Mouse (Mus musculus) lung, embryonic 15.5 days (tissue): ENCODE results near the gene Il3ra. TPM values are rescaled to one million over a fixed set of nuclear protein-coding genes. Genes with fewer than 3 reads are reported as not detected.

Experiments used
- ATAC-seq: fragments of 200-750 bp; cut with Nextera tagmentation; 2 replicates; pipeline ENCODE4 v1.8.0; 2017; ENCODE audit warnings: moderate number of reproducible peaks, borderline replicate concordance; ENCODE audit not compliant: low FRiP score, low TSS enrichment; ENCODE audit errors: extremely low read depth
- H3K27ac ChIP-seq: fragments of 300-500 bp; sonication (generic); 2 replicates; pipeline ENCODE4 v1.5.1; 2015; ENCODE audit warnings: moderate library complexity, mild to moderate bottlenecking, inconsistent platforms
- H3K27me3 ChIP-seq: fragments of 300-500 bp; sonication (generic); 2 replicates; pipeline ENCODE4 v1.6.1; 2015; ENCODE audit warnings: inconsistent platforms
- H3K36me3 ChIP-seq: fragments of 300-500 bp; sonication (generic); 2 replicates; pipeline ENCODE4 v1.6.1; 2015; ENCODE audit warnings: inconsistent platforms
- H3K4me1 ChIP-seq: fragments of 300-500 bp; sonication (generic); 2 replicates; pipeline ENCODE4 v1.6.1; 2015; ENCODE audit warnings: inconsistent platforms
- H3K4me2 ChIP-seq: fragments of 300-500 bp; sonication (generic); 2 replicates; pipeline ENCODE4 v1.6.1; 2015; ENCODE audit warnings: inconsistent platforms, mild to moderate bottlenecking, moderate library complexity
- H3K4me3 ChIP-seq: fragments of 300-500 bp; sonication (generic); 2 replicates; pipeline ENCODE4 v1.5.1; 2015; ENCODE audit warnings: mild to moderate bottlenecking, inconsistent platforms
- H3K9ac ChIP-seq: fragments of 300-500 bp; sonication (generic); 2 replicates; pipeline ENCODE4 v1.6.1; 2015; ENCODE audit warnings: inconsistent platforms
- H3K9me3 ChIP-seq: fragments of 300-500 bp; sonication (generic); 2 replicates; pipeline ENCODE4 v1.6.1; 2016; ENCODE audit warnings: inconsistent platforms
- WGBS: fragments of 180-500 bp; shearing (Covaris S2); methylation state at CpG from one replicate; pipeline ENCODE4 v1.1.7; 2015; 5-methylcytosine and 5-hydroxymethylcytosine counted together
- polyA plus RNA-seq: library from polyadenylated mRNA; unstranded; fragments of >200 nt; fragmentation: Nextera tagmentation; extraction: Ambion mirVana; gene quantifications from 2 replicates; pipeline ENCODE4 v1.2.1, GENCODE M21; 2015

Il3ra gene
- 9.3 and 12.9 TPM in 2 replicates for polyA plus RNA-seq

DNA sequence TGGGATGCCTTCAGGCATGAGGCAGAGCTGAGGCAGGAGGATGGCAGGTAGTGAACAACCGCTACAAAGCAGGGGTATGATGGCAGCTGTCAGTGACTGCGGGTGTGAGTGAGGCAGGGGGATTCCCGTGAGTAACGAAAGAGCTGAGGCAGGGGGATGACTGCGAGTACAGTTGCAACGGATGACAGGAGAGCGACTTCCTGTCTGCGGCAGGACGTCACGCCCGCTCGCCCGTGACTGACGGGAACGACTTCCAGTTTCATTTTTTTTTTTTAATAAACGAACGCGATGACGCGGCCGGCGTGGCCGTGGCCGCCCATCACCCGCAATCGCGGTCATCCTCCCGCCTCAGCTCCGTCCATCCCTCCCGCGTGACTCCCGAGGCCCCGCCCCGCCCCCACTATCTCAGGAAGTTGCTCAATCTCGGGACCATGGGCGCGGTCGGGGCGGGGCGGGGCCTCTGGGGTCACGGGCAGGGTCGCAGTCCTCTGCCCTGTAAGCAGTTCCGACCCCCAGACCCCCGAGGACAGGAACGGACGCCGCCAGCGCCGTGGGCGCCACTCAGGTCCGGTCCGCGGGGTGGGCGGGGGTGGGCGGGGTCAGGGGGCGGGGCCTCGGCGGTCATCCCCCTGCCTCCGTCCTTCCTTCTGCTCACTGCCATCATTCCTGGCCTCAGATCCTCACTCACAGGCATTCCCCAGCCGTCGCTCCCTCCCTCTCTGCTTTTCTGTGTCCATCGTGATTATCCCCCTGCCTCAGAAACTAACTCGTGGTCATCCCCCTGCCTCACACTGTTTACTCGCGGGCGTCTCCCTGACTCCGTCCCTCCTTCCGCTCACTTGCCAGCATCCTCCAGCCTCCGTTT is at the start of gene Il3ra:
TSS of gene Il3ra (plus strand) at position 328 of the 865 bp plus-strand sequence.
- peaks cover 38% of the 10 kb centered on the region for H3K9me3 ChIP-seq
- peak; percentile 48; the same call in 1 of the 2 replicates for ATAC-seq
- H3K36me3 ChIP-seq = 0 out of 2 replicates have a peak, but pooled peaks cover 5% of the 10 kb centered on the region
- peak within 1 kb of the TSS; percentile 80 for H3K27ac ChIP-seq
- H3K4me1 ChIP-seq = no peaks in the 10 kb centered on the region
- peak within 1 kb of the TSS; percentile 86 for H3K4me2 ChIP-seq
- H3K27me3 ChIP-seq = no peaks in the 10 kb centered on the region
- H3K4me3 ChIP-seq = peak within 1 kb of the TSS; percentile 61
- WGBS = 3% methylated on average over 63 of the region's 69 CpGs
- H3K9ac ChIP-seq = peak within 1 kb of the TSS; percentile 41

DNA sequence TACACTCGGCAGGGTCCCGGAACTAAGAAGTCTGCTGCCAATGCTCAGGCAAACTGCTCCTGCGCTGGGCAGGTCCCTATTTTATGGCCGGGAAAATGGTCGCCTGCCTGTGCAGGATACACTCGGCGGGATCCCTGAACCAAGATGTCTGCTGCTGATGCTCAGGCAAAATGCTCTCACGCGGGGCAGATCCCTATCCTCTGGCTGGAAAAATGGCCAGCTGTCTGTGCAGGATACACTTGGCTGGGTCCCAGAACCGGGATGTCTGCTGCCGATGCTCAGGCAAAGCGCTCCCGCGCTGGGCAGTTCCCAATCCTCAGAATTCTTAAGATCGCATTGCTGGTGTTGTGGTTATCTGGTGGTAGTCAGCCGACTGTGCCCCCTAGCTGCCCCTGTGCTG is 37.1 kb upstream of the Il3ra start:
- H3K4me2 ChIP-seq = no peak overlapping the region
- WGBS = 45% methylated on average over 16 of the region's 16 CpGs
- no peak for ATAC-seq
- H3K27me3 ChIP-seq = no peaks in the 10 kb centered on the region
- H3K4me1 ChIP-seq = no peaks in the 10 kb centered on the region
- no peak overlapping the region for H3K4me3 ChIP-seq
- no peak overlapping the region for H3K27ac ChIP-seq
- H3K9ac ChIP-seq = no peak overlapping the region
- no peaks in the 10 kb centered on the region for H3K36me3 ChIP-seq
- no peaks in the 10 kb centered on the region for H3K9me3 ChIP-seq

DNA sequence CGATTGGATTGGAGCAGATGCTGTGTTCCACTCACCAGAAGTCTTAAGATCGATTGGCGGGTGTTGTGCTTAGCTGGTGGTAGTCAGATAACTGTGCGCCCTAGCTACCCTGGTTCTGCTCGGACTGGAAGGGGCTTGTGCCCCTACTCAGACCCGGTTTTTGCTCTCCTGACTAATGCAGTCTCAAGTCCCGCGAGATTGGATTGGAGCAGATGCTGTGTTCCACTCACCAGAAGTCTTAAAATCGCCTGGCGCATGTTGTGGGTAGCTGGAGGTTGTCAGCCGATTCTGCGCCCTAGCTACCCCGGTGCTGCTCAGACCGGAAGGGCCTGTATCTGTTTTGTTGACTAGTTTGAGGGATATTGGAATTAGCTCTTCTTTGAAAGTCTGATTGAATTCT is 36.7 kb upstream of the Il3ra start:
- H3K9ac ChIP-seq = no peak overlapping the region
- H3K27me3 ChIP-seq = no peaks in the 10 kb centered on the region
- no peak for ATAC-seq
- H3K36me3 ChIP-seq = no peaks in the 10 kb centered on the region
- H3K9me3 ChIP-seq = no peaks in the 10 kb centered on the region
- no peak overlapping the region for H3K4me3 ChIP-seq
- H3K27ac ChIP-seq = no peak overlapping the region
- no peak overlapping the region for H3K4me2 ChIP-seq
- H3K4me1 ChIP-seq = no peaks in the 10 kb centered on the region
- 40% methylated on average over 14 of the region's 14 CpGs for WGBS

DNA sequence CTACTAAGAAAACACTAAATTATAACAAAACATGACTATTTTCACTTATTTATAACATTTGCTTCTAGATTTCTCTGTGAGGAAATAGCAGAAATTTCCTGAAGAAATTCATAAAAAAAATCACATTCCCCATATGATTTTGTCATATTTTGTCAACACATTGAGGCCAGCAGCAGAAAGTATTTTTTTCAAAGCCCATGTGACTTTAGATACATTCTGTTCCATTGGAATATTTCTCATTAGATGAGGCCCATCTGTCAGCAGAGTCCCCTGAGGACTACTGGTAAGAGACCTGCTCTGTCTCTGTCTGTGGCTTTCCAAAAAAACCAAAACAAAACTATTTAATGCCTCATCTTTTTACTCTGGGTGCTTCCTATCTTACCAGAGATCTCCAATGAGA is 23.5 kb upstream of the Il3ra start, which contains the start of gene Olfr31:
TSS of gene Olfr31 (plus strand) at position 301 of the 400 bp plus-strand sequence.
- H3K4me2 ChIP-seq = no peak within 1 kb of the TSS
- ATAC-seq = no peak
- no peaks in the 10 kb centered on the region for H3K36me3 ChIP-seq

DNA sequence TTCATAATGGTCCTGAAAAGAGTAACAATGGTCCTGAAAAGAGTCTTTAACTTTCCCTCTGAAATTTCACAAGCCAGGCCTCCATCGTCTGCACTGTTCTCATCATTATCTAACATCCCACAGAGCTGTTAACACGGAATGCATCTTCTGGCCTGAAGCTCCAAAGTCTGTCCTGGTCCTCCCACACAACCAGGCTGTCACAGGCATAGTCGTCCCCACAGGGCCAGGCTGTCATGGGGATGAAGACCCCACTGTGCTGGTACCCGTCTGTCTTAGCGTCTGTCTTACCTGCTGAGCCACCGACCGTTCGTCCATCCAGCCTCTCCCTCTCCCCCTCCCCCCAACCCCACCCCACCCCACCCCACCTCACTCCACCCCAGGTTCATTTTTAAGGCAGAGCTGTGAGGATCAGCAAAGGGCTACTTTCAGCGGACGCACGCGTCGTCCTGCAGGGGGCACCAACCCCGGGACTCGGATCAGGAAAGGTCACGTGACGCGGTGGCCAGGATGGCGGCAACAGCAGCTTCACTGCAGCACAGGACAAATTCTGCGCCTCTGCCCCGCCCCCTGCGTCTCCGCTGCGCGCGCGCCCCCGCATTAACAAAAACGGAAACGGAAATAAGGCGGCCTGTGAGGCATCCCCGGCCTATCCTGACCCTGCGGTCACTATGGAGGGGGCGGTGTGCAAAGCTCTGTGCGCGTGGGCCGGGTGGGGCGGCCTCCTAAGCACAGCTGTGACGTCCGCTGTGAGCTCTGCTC is 783 bp upstream of the Il3ra start:
- peak; percentile 84 for ATAC-seq
- Histone ChIP-seq H3K9ac (peak overlapping the region; percentile 25), H3K36me3 (0 out of 2 replicates have a peak, but pooled peaks cover 4% of the 10 kb centered on the region), H3K27ac (peak overlapping the region; percentile 80), H3K27me3 (no peaks in the 10 kb centered on the region), H3K4me3 (peak overlapping the region; percentile 61), H3K9me3 (peaks cover 31% of the 10 kb centered on the region), H3K4me1 (no peaks in the 10 kb centered on the region), H3K4me2 (peak overlapping the region; percentile 86)
- 6% methylated on average over 37 of the region's 40 CpGs for WGBS

More for the DNA sequence above, 23.5 kb upstream of the Il3ra start, which contains the start of gene Olfr31:
- H3K27ac ChIP-seq = no peak within 1 kb of the TSS
- H3K27me3 ChIP-seq = no peaks in the 10 kb centered on the region
- no peak within 1 kb of the TSS for H3K4me3 ChIP-seq
- no peaks in the 10 kb centered on the region for H3K4me1 ChIP-seq
- no peaks in the 10 kb centered on the region for H3K9me3 ChIP-seq
- H3K9ac ChIP-seq = no peak within 1 kb of the TSS

DNA sequence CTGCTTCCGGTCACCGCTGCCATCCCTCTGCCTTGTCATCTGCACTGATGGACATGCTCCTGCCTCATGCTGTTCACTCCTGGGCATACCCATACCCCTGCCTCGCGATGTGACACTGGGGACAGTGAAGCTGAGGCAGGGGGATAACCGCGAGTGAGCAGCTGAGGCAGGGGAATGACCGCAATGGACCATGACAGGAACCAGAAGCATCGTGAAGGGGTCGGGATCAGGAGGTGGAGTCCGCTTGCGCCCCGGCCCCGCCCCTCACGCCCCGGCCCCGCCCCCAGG is 682 bp downstream of the Il3ra start:
- WGBS = 34% methylated on average over 16 of the region's 16 CpGs
- peaks cover 44% of the 10 kb centered on the region for H3K9me3 ChIP-seq
- H3K36me3 ChIP-seq = 0 out of 2 replicates have a peak, but pooled peaks cover 5% of the 10 kb centered on the region
- H3K4me2 ChIP-seq = peak overlapping the region; percentile 86
- ATAC-seq = peak; percentile 9; the same call in 1 of the 2 replicates
- no peaks in the 10 kb centered on the region for H3K27me3 ChIP-seq
- no peaks in the 10 kb centered on the region for H3K4me1 ChIP-seq
- peak overlapping the region; percentile 80 for H3K27ac ChIP-seq
- H3K4me3 ChIP-seq = peak overlapping the region; percentile 61
- peak overlapping the region; percentile 41 for H3K9ac ChIP-seq

DNA sequence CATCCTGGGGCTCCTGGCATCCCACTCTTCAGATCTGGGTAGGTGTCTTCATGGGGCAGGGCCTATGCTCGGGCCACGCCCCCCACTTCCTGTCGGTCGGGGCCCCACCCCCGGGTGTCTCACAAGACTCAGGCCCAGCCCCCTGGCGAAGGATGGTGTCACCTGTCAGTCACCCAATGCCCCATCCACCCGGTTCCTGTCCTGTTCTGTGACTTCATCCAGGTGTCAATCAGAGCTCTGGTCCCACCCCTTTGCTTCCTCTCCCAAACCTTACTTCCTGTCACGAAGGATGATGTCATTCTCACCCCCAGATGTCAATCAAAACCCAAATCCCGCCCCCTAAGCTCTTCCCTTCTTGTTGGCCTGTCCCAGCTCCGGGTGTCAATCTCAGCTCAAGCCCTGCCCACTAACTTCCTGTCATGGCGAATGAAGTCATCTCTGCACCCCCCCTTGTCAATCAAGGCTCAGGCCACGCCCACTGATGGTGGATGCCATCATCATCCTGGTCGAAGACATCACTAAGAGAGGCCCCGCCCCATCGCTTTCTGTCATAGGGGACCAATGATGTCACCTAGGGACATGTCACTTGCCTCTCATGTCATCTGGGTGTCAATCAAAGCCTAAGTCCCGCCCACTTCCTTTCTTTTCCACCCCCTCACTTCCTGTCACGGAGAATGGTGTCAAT is 1.2 kb downstream of the Il3ra start:
- Histone ChIP-seq H3K9me3 (peaks cover 45% of the 10 kb centered on the region), H3K36me3 (0 out of 2 replicates have a peak, but pooled peaks cover 5% of the 10 kb centered on the region), H3K9ac (no peak overlapping the region), H3K27me3 (no peaks in the 10 kb centered on the region), H3K4me3 (peak overlapping the region; percentile 61; the same call in 1 of the 2 replicates), H3K27ac (no peak overlapping the region), H3K4me2 (peak overlapping the region; percentile 86), H3K4me1 (no peaks in the 10 kb centered on the region)
- peak; percentile 5; the same call in 1 of the 2 replicates for ATAC-seq
- WGBS = 73% methylated on average over 17 of the region's 17 CpGs

DNA sequence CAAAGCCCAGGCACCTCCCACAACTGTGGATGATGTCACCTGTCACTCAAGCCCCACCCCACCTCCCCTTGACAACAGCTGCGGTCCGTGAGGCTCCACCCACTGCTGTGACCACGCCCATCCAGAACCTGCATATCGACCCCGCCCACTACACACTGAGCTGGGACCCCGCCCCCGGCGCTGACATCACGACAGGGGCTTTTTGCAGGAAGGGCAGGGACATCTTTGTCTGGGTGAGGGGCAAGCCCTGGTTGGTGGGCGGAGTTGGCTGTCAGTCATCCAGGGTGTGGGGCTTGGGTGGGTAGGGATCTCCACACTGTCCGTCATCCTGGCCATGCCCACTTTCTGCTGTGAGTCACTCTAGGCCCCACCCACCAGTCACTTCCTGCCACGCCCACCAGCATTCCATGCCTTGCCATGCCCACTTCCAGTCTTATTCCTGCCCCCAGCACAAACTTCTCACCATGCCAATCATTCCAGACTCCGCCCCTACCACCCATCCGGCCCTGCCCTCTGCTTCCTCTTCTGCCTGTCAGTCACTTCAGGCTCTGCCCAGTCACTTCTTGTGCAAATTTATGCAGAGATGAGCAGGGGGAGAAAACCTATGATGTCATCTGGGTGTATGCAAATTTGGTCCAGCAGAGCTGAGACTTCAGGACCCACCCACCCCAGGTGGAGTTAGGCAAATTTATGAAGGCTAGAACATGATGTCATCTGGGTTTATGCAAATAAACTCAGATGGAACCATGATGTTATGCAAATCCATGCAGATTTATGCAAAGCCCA is 2.0 kb downstream of the Il3ra start:
- Histone ChIP-seq H3K4me2 (no peak overlapping the region), H3K36me3 (0 out of 2 replicates have a peak, but pooled peaks cover 5% of the 10 kb centered on the region), H3K27me3 (no peaks in the 10 kb centered on the region), H3K27ac (no peak overlapping the region), H3K9ac (no peak overlapping the region), H3K9me3 (peaks cover 45% of the 10 kb centered on the region), H3K4me1 (no peaks in the 10 kb centered on the region), H3K4me3 (no peak overlapping the region)
- WGBS = 97% methylated on average over 14 of the region's 14 CpGs
- no peak for ATAC-seq

DNA sequence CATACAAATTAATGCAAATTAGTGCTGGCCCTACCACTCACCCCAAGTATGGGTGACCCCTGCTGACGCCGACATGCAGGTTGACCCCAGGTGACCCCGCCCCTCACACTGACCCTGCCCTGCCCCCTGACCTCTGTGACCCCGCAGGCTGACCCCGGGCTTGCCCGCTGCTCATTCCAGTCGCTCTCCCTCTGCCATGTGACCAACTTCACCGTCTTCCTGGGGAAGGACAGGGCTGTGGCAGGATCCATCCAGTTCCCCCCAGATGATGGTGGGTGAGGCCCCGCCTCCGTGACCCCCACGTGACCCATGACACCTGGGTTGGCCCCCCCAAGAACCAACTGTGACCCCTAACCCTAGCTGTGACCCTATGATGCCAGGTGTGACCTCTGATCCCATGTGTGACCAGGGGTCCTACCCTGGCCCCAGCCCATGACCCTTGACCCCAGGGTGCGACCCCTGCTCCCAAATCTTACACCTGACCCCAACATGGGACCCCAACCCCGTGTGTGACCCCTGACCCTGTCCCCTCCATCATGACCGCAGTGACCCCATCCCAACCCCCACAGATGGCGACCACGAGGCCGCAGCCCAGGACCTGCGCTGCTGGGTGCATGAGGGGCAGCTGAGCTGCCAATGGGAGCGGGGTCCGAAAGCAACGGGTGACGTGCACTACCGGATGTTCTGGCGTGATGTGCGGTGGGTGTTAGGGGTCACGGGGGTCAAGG is 2.8 kb downstream of the Il3ra start:
- ATAC-seq = no peak
- no peak overlapping the region for H3K27ac ChIP-seq
- no peaks in the 10 kb centered on the region for H3K27me3 ChIP-seq
- WGBS = 96% methylated on average over 26 of the region's 26 CpGs
- no peak overlapping the region for H3K9ac ChIP-seq
- 0 out of 2 replicates have a peak, but pooled peaks cover 5% of the 10 kb centered on the region for H3K36me3 ChIP-seq
- H3K4me3 ChIP-seq = no peak overlapping the region
- H3K9me3 ChIP-seq = peaks cover 49% of the 10 kb centered on the region
- H3K4me1 ChIP-seq = no peaks in the 10 kb centered on the region
- H3K4me2 ChIP-seq = no peak overlapping the region

DNA sequence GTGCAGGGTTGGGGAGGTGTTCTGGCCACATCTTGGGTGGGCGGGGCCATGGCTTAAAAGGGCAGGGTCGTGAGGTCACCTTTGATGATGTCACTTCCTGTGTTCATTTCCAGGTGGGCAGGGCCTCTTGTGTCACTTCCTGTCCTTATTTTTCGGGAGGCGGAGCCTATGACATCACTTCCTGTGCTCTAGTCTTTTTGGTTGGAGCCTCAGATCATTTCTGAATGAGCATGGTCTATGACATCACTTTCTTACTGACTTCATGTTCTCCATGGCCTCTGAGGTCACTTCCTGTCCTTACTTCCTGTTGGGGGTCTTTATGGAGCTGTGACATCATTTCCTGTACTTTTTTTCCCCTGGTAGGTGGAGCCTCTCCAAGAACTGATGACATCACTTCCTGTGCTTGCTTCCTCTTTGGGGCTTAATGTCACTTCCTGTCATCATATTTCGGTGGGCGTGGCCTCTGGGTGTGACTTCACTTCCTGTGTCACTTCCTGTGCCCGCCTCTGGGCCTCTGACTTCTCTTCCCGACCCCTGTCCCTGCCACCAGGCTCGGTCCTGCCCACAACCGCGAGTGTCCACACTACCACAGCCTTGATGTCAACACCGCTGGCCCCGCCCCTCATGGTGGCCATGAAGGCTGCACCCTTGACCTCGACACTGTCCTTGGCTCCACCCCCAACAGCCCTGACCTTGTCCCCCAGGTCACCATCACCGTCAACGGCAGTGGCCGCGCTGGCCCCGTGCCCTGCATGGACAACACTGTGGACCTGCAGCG is 3.6 kb downstream of the Il3ra start:
- Histone ChIP-seq H3K9me3 (peaks cover 56% of the 10 kb centered on the region), H3K36me3 (0 out of 2 replicates have a peak, but pooled peaks cover 5% of the 10 kb centered on the region), H3K4me1 (no peaks in the 10 kb centered on the region), H3K4me2 (no peak overlapping the region), H3K4me3 (no peak overlapping the region), H3K27ac (no peak overlapping the region), H3K27me3 (no peaks in the 10 kb centered on the region), H3K9ac (no peak overlapping the region)
- 92% methylated on average over 20 of the region's 20 CpGs for WGBS
- no peak for ATAC-seq
